Mouse (Mus musculus) erythroblast, embryonic 14.5 days (primary cell): ENCODE results near the gene Rarb.

Experiments used
- GATA1 ChIP-seq: IDR thresholded peaks from 2 replicates; pipeline ENCODE4 v1.6.1; 2012; ENCODE audit warnings: low read length, inconsistent platforms, mixed read lengths
- TAL1 ChIP-seq: IDR thresholded peaks from 3 replicates; pipeline ENCODE4 v1.6.1; 2012; ENCODE audit warnings: low read length, inconsistent platforms, mixed read lengths

GRCm38 (mm10) chr14:16733595-16734298, 85.2 kb downstream of the Rarb start:
- TF ChIP-seq GATA1 (no peak), TAL1 (no peak)
